Mouse (Mus musculus) E14TG2a.4 (cell line): ENCODE results near the gene Olfr1082.
"Not testable (repeated sequence)": the region's sequence is repeated elsewhere in the genome, so short reads cannot be mapped to it uniquely, and the experiment has no call there.

Experiments
- H3K27me3 ChIP-seq: 2 replicates; pipeline ENCODE4 v1.6.1; 2014; ENCODE audit warnings: low read length, control low read depth; ENCODE audit not compliant: insufficient read depth
- H3K36me3 ChIP-seq: 2 replicates; pipeline ENCODE4 v1.6.1; 2014; ENCODE audit warnings: low read length, control low read depth; ENCODE audit not compliant: insufficient read depth
- H3K4me1 ChIP-seq: replicated peaks from 2 replicates; pipeline ENCODE4 v1.6.1; 2014; ENCODE audit warnings: low read depth, low read length, control low read depth
- H3K4me3 ChIP-seq: replicated peaks from 2 replicates; pipeline ENCODE4 v1.5.1; 2014; ENCODE audit warnings: mild to moderate bottlenecking, low read length
- H3K9me3 ChIP-seq: 2 replicates; pipeline ENCODE4 v1.6.1; 2014; ENCODE audit warnings: low read length, control low read depth

The Olfr1082 gene

GRCm38 (mm10) chr2:86598866-86599265, at the start of gene Olfr1082:
TSS of gene Olfr1082 (minus strand) at chr2:86598966.
- H3K36me3 ChIP-seq, H3K4me1 ChIP-seq, H3K27me3 ChIP-seq, H3K4me3 ChIP-seq, H3K9me3 ChIP-seq: not testable (repeated sequence)

GRCm38 (mm10) chr2:86639625-86640024, 40.9 kb upstream of the Olfr1082 start, which contains the start of gene Olfr1084:
TSS of gene Olfr1084 (minus strand) at chr2:86639725.
- not testable (repeated sequence) for H3K4me1 ChIP-seq, H3K27me3 ChIP-seq, H3K9me3 ChIP-seq, H3K4me3 ChIP-seq, H3K36me3 ChIP-seq

GRCm38 (mm10) chr2:86558135-86558534, 40.6 kb downstream of the Olfr1082 start, which contains the start of gene Olfr1080:
TSS of gene Olfr1080 (minus strand) at chr2:86558235.
- H3K4me3 ChIP-seq, H3K9me3 ChIP-seq, H3K36me3 ChIP-seq, H3K4me1 ChIP-seq, H3K27me3 ChIP-seq: not testable (repeated sequence)
